Mouse (Mus musculus) CH12.LX (cell line): ENCODE results near the gene H2-DMb2. TPM values are rescaled to one million over a fixed set of nuclear protein-coding genes. Genes with fewer than 3 reads are reported as not detected.

Experiments used
- DNase-seq: peaks from one replicate; pipeline ENCODE4 v3.0.0-alpha.2; 2013; ENCODE audit errors: extremely low read depth
- H3K27ac ChIP-seq: 2 replicates; pipeline ENCODE4 v1.5.1; 2012; ENCODE audit warnings: low read depth, mild to moderate bottlenecking, control low read depth, moderate library complexity; ENCODE audit not compliant: insufficient read depth
- H3K27me3 ChIP-seq: replicated peaks from 2 replicates; pipeline ENCODE3; 2012; ENCODE audit warnings: inconsistent platforms
- H3K36me3 ChIP-seq, 2 experiments: replicated peaks in 1 of 2; 2 replicates each; pipeline versions ENCODE3 to v1.6.1; 2012; ENCODE audit warnings: inconsistent platforms in 1 of 2, low read length in 1 of 2, mild to moderate bottlenecking in 1 of 2, mixed read lengths in 1 of 2, moderate library complexity in 1 of 2; ENCODE audit not compliant: control insufficient read depth in 1 of 2, insufficient read depth in 1 of 2
- H3K4me1 ChIP-seq, 2 experiments: 2 replicates each; pipeline ENCODE4 v1.6.1; 2012; ENCODE audit warnings: inconsistent platforms in 1 of 2, moderate library complexity in 1 of 2; ENCODE audit not compliant: insufficient read depth in 2 of 2, control insufficient read depth in 1 of 2
- H3K4me2 ChIP-seq: 2 replicates; pipeline ENCODE4 v1.6.1; 2012; ENCODE audit warnings: low read depth, mild to moderate bottlenecking, control low read depth; ENCODE audit not compliant: poor library complexity, insufficient read depth, severe bottlenecking
- H3K4me3 ChIP-seq, 3 experiments: fragments of 150-350 bp in 1 of 3; sonication (generic) in 1 of 3; replicated peaks in 1 of 3; 2 replicates each; pipeline versions ENCODE3 to v1.5.1; 2011 to 2012; ENCODE audit warnings: low read depth in 2 of 3, low read length in 2 of 3, mild to moderate bottlenecking in 2 of 3, moderate library complexity in 2 of 3, control low read depth in 1 of 3, improper control_type of control experiment in 1 of 3, inconsistent platforms in 1 of 3, mixed read lengths in 1 of 3; ENCODE audit not compliant: poor library complexity in 1 of 3
- H3K79me2 ChIP-seq: replicated peaks from 2 replicates; pipeline ENCODE4 v1.6.1; 2012; ENCODE audit warnings: mild to moderate bottlenecking, moderate library complexity; ENCODE audit not compliant: control insufficient read depth, poor library complexity, insufficient read depth, severe bottlenecking; ENCODE audit errors: extremely low read depth
- H3K9ac ChIP-seq: 2 replicates; pipeline ENCODE4 v1.6.1; 2012; ENCODE audit warnings: low read depth, mild to moderate bottlenecking, control low read depth, moderate library complexity; ENCODE audit not compliant: insufficient read depth
- H3K9me3 ChIP-seq: replicated peaks from 2 replicates; pipeline ENCODE3; 2012; ENCODE audit warnings: low read length, inconsistent platforms, mixed read lengths
- BHLHE40 ChIP-seq: IDR thresholded peaks from 2 replicates; pipeline ENCODE4 v1.6.1; 2011; ENCODE audit warnings: mild to moderate bottlenecking, low read depth, low read length, improper control_type of control experiment
- CHD2 ChIP-seq: IDR thresholded peaks from 2 replicates; pipeline ENCODE4 v1.6.1; 2011; ENCODE audit warnings: low read length, improper control_type of control experiment
- ELF1 ChIP-seq: IDR thresholded peaks from 2 replicates; pipeline ENCODE4 v1.6.1; 2014; ENCODE audit warnings: low read depth, mild to moderate bottlenecking, inconsistent platforms, low read length, improper control_type of control experiment
- GABPA ChIP-seq: IDR thresholded peaks from 2 replicates; pipeline ENCODE4 v1.6.1; 2012; ENCODE audit warnings: low read depth, low read length, improper control_type of control experiment, inconsistent platforms; ENCODE audit not compliant: insufficient replicate concordance
- HCFC1 ChIP-seq: IDR thresholded peaks from 2 replicates; pipeline ENCODE4 v1.6.1; 2012; ENCODE audit warnings: low read depth, mild to moderate bottlenecking, inconsistent platforms, low read length, improper control_type of control experiment
- JUN ChIP-seq: IDR thresholded peaks from 2 replicates; pipeline ENCODE4 v1.6.1; 2011; ENCODE audit warnings: low read depth, mild to moderate bottlenecking, low read length, improper control_type of control experiment, moderate library complexity; ENCODE audit not compliant: insufficient read depth
- JUND ChIP-seq: conservative IDR thresholded peaks from 2 replicates; pipeline ENCODE4 v1.6.1; 2011; ENCODE audit warnings: low read depth, low read length, improper control_type of control experiment
- KAT2A ChIP-seq: IDR thresholded peaks from 2 replicates; pipeline ENCODE4 v1.6.1; 2012; ENCODE audit warnings: low read length, improper control_type of control experiment, inconsistent platforms; ENCODE audit not compliant: insufficient replicate concordance
- MAX ChIP-seq: IDR thresholded peaks from 2 replicates; pipeline ENCODE4 v1.6.1; 2011; ENCODE audit warnings: low read length, improper control_type of control experiment
- MAZ ChIP-seq: IDR thresholded peaks from 2 replicates; pipeline ENCODE4 v1.6.1; 2012; ENCODE audit warnings: low read depth, mild to moderate bottlenecking, inconsistent platforms, low read length, improper control_type of control experiment, moderate library complexity
- MEF2A ChIP-seq: IDR thresholded peaks from 2 replicates; pipeline ENCODE4 v1.6.1; 2014; ENCODE audit warnings: low read depth, mild to moderate bottlenecking, inconsistent platforms, low read length, improper control_type of control experiment, borderline replicate concordance
- MYC ChIP-seq: IDR thresholded peaks from 2 replicates; pipeline ENCODE4 v1.6.1; 2011; ENCODE audit warnings: low read depth, mild to moderate bottlenecking, improper control_type of control experiment, low read length
- NELFE ChIP-seq: IDR thresholded peaks from 2 replicates; pipeline ENCODE4 v1.6.1; 2011; ENCODE audit warnings: low read depth, low read length, improper control_type of control experiment
- POLR2A ChIP-seq: IDR thresholded peaks from 2 replicates; pipeline ENCODE4 v1.6.1; 2011; ENCODE audit warnings: low read depth, mild to moderate bottlenecking, improper control_type of control experiment, low read length
- POLR2AphosphoS2 ChIP-seq: IDR thresholded peaks from 2 replicates; pipeline ENCODE4 v1.6.1; 2011; ENCODE audit warnings: low read depth, low read length, improper control_type of control experiment
- RAD21 ChIP-seq: IDR thresholded peaks from 2 replicates; pipeline ENCODE4 v1.6.1; 2011; ENCODE audit warnings: low read depth, mild to moderate bottlenecking, low read length, improper control_type of control experiment, moderate library complexity
- RCOR1 ChIP-seq: conservative IDR thresholded peaks from 2 replicates; pipeline ENCODE4 v1.6.1; 2012; ENCODE audit warnings: low read depth, mild to moderate bottlenecking, inconsistent platforms, low read length, improper control_type of control experiment
- SIN3A ChIP-seq: IDR thresholded peaks from 2 replicates; pipeline ENCODE4 v1.6.1; 2012; ENCODE audit warnings: low read length, improper control_type of control experiment, inconsistent platforms
- SMC3 ChIP-seq: IDR thresholded peaks from 2 replicates; pipeline ENCODE4 v1.6.1; 2011; ENCODE audit warnings: low read depth, low read length, improper control_type of control experiment
- TCF12 ChIP-seq: IDR thresholded peaks from 2 replicates; pipeline ENCODE4 v1.6.1; 2014; ENCODE audit warnings: low read depth, mild to moderate bottlenecking, inconsistent platforms, low read length, improper control_type of control experiment
- UBTF ChIP-seq: IDR thresholded peaks from 2 replicates; pipeline ENCODE4 v1.6.1; 2012; ENCODE audit warnings: low read depth, mild to moderate bottlenecking, inconsistent platforms, low read length, improper control_type of control experiment, moderate library complexity
- ZC3H11A ChIP-seq: IDR thresholded peaks from 2 replicates; pipeline ENCODE4 v1.6.1; 2012; ENCODE audit warnings: low read depth, mild to moderate bottlenecking, inconsistent platforms, low read length, improper control_type of control experiment
- ZNF384 ChIP-seq: IDR thresholded peaks from 2 replicates; pipeline ENCODE4 v1.6.1; 2012; ENCODE audit warnings: low read depth, low read length, improper control_type of control experiment, inconsistent platforms
- dilution Hi-C: fragments of 300-500 bp; cut with MboI; formaldehyde crosslinking; loops from 2 replicates; pipeline ENCODE4 v1.14.3; 2020; ENCODE audit warnings: low sequenced_read_pairs; ENCODE audit not compliant: extremely low pct_unique_long_range_greater_than_20kb, extremely low pct_ligation_motif_present
- in situ Hi-C: fragments of 300-500 bp; cut with MboI; formaldehyde crosslinking; loops from 3 replicates; pipeline ENCODE4 v1.14.3; 2019; ENCODE audit warnings: low sequenced_read_pairs, low pct_ligation_motif_present, low pct_unique_long_range_greater_than_20kb, mixed read lengths
- polyA plus RNA-seq: library from polyadenylated mRNA; unstranded; fragments of >175 nt; gene quantifications from 2 replicates; pipeline ENCODE4 v1.2.1, GENCODE M21; 2012; ENCODE audit warnings: low read depth; ENCODE audit not compliant: insufficient read length
- total RNA-seq, 2 experiments: library from RNA; depleted of rRNA; stranded (reverse); fragments of 300-350 nt in 1 of 2; fragments of >200 nt in 1 of 2; gene quantifications; 2 replicates each; pipeline ENCODE4 v1.2.3; 2012 to 2014

The H2-DMb2 gene
- total and polyA plus RNA-seq, 3 experiments = 107 to 199 (median 175) TPM

GRCm38 (mm10) chr17:34121172-34121878 is 21.8 kb upstream of the H2-DMb2 start:
- TF ChIP-seq ZNF384 = no peak
- TF ChIP-seq CHD2 = peak; percentile 85
- TF ChIP-seq ZC3H11A = no peak
- TF ChIP-seq JUN = no peak
- no peak for TF ChIP-seq MEF2A
- peak; percentile 3; the same call in 1 of the 2 replicates for TF ChIP-seq TCF12
- no peak for TF ChIP-seq RAD21
- peak; percentile 3; the same call in 1 of the 2 replicates for TF ChIP-seq RCOR1
- TF ChIP-seq POLR2A = peak; percentile 38
- TF ChIP-seq SIN3A = no peak; the same call in 1 of the 2 replicates
- TF ChIP-seq SMC3 = no peak
- TF ChIP-seq KAT2A = no peak
- TF ChIP-seq UBTF = peak; percentile 13; the same call in 1 of the 2 replicates
- peak; percentile 42; the same call in 1 of the 2 replicates for TF ChIP-seq MAZ
- no peak for TF ChIP-seq MAX
- TF ChIP-seq HCFC1 = no peak
- peak; percentile 9; the same call in 1 of the 2 replicates for TF ChIP-seq MYC
- peak; percentile 3; the same call in 1 of the 2 replicates for TF ChIP-seq POLR2AphosphoS2
- TF ChIP-seq BHLHE40 = peak; percentile 4; the same call in 1 of the 2 replicates
- no peak for TF ChIP-seq GABPA
- no peak for TF ChIP-seq JUND
- no peak for TF ChIP-seq ELF1
- 0 out of 2 replicates have a peak, but pooled peaks have one; percentile 39 for TF ChIP-seq NELFE
- TF ChIP-seq, all 38 proteins: peak for 10
- H3K4me3 ChIP-seq = peak overlapping the region; percentile 76 to 100 (median 88)
- H3K9ac ChIP-seq = peak overlapping the region; percentile 99
- peak overlapping the region; percentile 14; the same call in 1 of the 2 replicates for H3K4me2 ChIP-seq
- H3K27ac ChIP-seq = peak overlapping the region; percentile 98
- H3K36me3 ChIP-seq = peaks cover 25 to 37% of the 10 kb centered on the region in 2 experiments
- peak; percentile 80 for DNase-seq
- H3K27me3 ChIP-seq = no peaks in the 10 kb centered on the region
- in situ Hi-C loops = no loop called here
- peaks cover 3 to 25% of the 10 kb centered on the region in 2 experiments for H3K4me1 ChIP-seq
- H3K9me3 ChIP-seq = no peaks in the 10 kb centered on the region
- H3K79me2 ChIP-seq = peaks cover 39% of the 10 kb centered on the region
- dilution Hi-C loops = no loop called here
